Mouse (Mus musculus) cortical plate, adult 2 months (tissue): ENCODE results near the gene Dkkl1.

Experiments used
- CTCF ChIP-seq: fragments of 200-500 bp; IDR thresholded peaks from 2 replicates; pipeline ENCODE4 v1.5.1; 2011; ENCODE audit warnings: mild to moderate bottlenecking, control low read depth, low read length; ENCODE audit not compliant: insufficient read depth; ENCODE audit errors: extremely low read depth
- POLR2A ChIP-seq: fragments of 200-500 bp; IDR thresholded peaks from 2 replicates; pipeline ENCODE4 v1.6.1; 2011; ENCODE audit warnings: mild to moderate bottlenecking, low read length, control low read depth; ENCODE audit not compliant: insufficient read depth; ENCODE audit errors: extremely low read depth

GRCm38 (mm10) chr7:45216442-45217183, 4.7 kb upstream of the Dkkl1 start:
- TF ChIP-seq CTCF (no peak), POLR2A (no peak)
